Mouse (Mus musculus): Measurements from ENCODE around the gene Otop2.

- TF ChIP-seq GATA1 (IDR thresholded peaks at IDR 0.05; ENCODE audit: borderline replicate concordance, low read length) (no peak), FLI1 (IDR thresholded peaks at IDR 0.05; ENCODE audit: low read length) (no peak)
Observed at GRCm38 (mm10) chr11:115285282-115285681, 21.7 kb upstream of the Otop2 start.

Data from megakaryocyte, embryonic 14.5 days (primary cell).